Mouse (Mus musculus): ENCODE results near the gene Ifi206. TPM values are rescaled to one million over a fixed set of nuclear protein-coding genes. Genes with fewer than 3 reads are reported as not detected.

Gene Ifi206
- polyA plus RNA-seq, 1 experiment = 0.05 TPM

GRCm38 (mm10) chr1:173441210-173441609, 49.6 kb downstream of the Ifi206 start:
- no peak for TF ChIP-seq CTCF (IDR thresholded peaks at IDR 0.05; ENCODE audit: borderline replicate concordance, extremely low read depth, insufficient read depth, insufficient read length)
- no peak for DNase-seq (ENCODE audit: low read depth)

- TF ChIP-seq CTCF (IDR thresholded peaks at IDR 0.05; ENCODE audit: borderline replicate concordance, extremely low read depth, insufficient read depth, insufficient read length) (no peak), POLR2A (IDR thresholded peaks at IDR 0.05; ENCODE audit: borderline replicate concordance, extremely low read depth, insufficient read depth, insufficient read length, poor library complexity, severe bottlenecking) (no peak)
- DNase-seq (ENCODE audit: low read depth) = no peak
Measured at GRCm38 (mm10) chr1:173440681-173441080, 50.2 kb downstream of the Ifi206 start.

- DNase-seq (ENCODE audit: low read depth) = no peak
- TF ChIP-seq CTCF (IDR thresholded peaks at IDR 0.05; ENCODE audit: borderline replicate concordance, extremely low read depth, insufficient read depth, insufficient read length) = no peak
- TF ChIP-seq POLR2A (IDR thresholded peaks at IDR 0.05; ENCODE audit: borderline replicate concordance, extremely low read depth, insufficient read depth, insufficient read length, poor library complexity, severe bottlenecking) = no peak
Measured at GRCm38 (mm10) chr1:173437161-173437953, 53.5 kb downstream of the Ifi206 start.

- no peak for DNase-seq (ENCODE audit: low read depth)
Measured at GRCm38 (mm10) chr1:173432411-173432810, 58.4 kb downstream of the Ifi206 start.

GRCm38 (mm10) chr1:173429995-173430699, 60.7 kb downstream of the Ifi206 start:
- TF ChIP-seq CTCF (IDR thresholded peaks at IDR 0.05; ENCODE audit: borderline replicate concordance, extremely low read depth, insufficient read depth, insufficient read length) = no peak
- TF ChIP-seq POLR2A (IDR thresholded peaks at IDR 0.05; ENCODE audit: borderline replicate concordance, extremely low read depth, insufficient read depth, insufficient read length, poor library complexity, severe bottlenecking) = no peak
- DNase-seq (ENCODE audit: low read depth) = no peak

More at GRCm38 (mm10) chr1:173432411-173432810, 58.4 kb downstream of the Ifi206 start:
- TF ChIP-seq POLR2A (IDR thresholded peaks at IDR 0.05; ENCODE audit: borderline replicate concordance, extremely low read depth, insufficient read depth, insufficient read length, poor library complexity, severe bottlenecking) = no peak
- no peak for TF ChIP-seq CTCF (IDR thresholded peaks at IDR 0.05; ENCODE audit: borderline replicate concordance, extremely low read depth, insufficient read depth, insufficient read length)

- no peak for TF ChIP-seq POLR2A (IDR thresholded peaks at IDR 0.05; ENCODE audit: borderline replicate concordance, extremely low read depth, insufficient read depth, insufficient read length, poor library complexity, severe bottlenecking)
- TF ChIP-seq CTCF (IDR thresholded peaks at IDR 0.05; ENCODE audit: borderline replicate concordance, extremely low read depth, insufficient read depth, insufficient read length) = no peak
- peak; percentile 8 for DNase-seq (ENCODE audit: low read depth)
Measured at GRCm38 (mm10) chr1:173427385-173427784, 63.5 kb downstream of the Ifi206 start.

- TF ChIP-seq CTCF (IDR thresholded peaks at IDR 0.05; ENCODE audit: borderline replicate concordance, extremely low read depth, insufficient read depth, insufficient read length) (no peak), POLR2A (IDR thresholded peaks at IDR 0.05; ENCODE audit: borderline replicate concordance, extremely low read depth, insufficient read depth, insufficient read length, poor library complexity, severe bottlenecking) (no peak)
- no peak for DNase-seq (ENCODE audit: low read depth)
Measured at GRCm38 (mm10) chr1:173426345-173426744, 64.5 kb downstream of the Ifi206 start.

GRCm38 (mm10) chr1:173420374-173420773, 70.5 kb downstream of the Ifi206 start:
- TF ChIP-seq POLR2A (IDR thresholded peaks at IDR 0.05; ENCODE audit: borderline replicate concordance, extremely low read depth, insufficient read depth, insufficient read length, poor library complexity, severe bottlenecking) = no peak
- no peak for TF ChIP-seq CTCF (IDR thresholded peaks at IDR 0.05; ENCODE audit: borderline replicate concordance, extremely low read depth, insufficient read depth, insufficient read length)
- no peak for DNase-seq (ENCODE audit: low read depth)

GRCm38 (mm10) chr1:173418936-173419621, 71.8 kb downstream of the Ifi206 start:
- TF ChIP-seq CTCF (IDR thresholded peaks at IDR 0.05; ENCODE audit: borderline replicate concordance, extremely low read depth, insufficient read depth, insufficient read length) (no peak), POLR2A (IDR thresholded peaks at IDR 0.05; ENCODE audit: borderline replicate concordance, extremely low read depth, insufficient read depth, insufficient read length, poor library complexity, severe bottlenecking) (no peak)
- DNase-seq (ENCODE audit: low read depth) = no peak

GRCm38 (mm10) chr1:173418516-173418915, 72.3 kb downstream of the Ifi206 start:
- TF ChIP-seq CTCF (IDR thresholded peaks at IDR 0.05; ENCODE audit: borderline replicate concordance, extremely low read depth, insufficient read depth, insufficient read length) (no peak), POLR2A (IDR thresholded peaks at IDR 0.05; ENCODE audit: borderline replicate concordance, extremely low read depth, insufficient read depth, insufficient read length, poor library complexity, severe bottlenecking) (no peak)
- no peak for DNase-seq (ENCODE audit: low read depth)

Other genes with a start within 250 kb of the Ifi206 start
- gene Olfr418, start 225.0 kb downstream of the Ifi206 start, polyA plus RNA-seq (2012; rRNA removed) = not detected in 2 replicates
- gene Mptx2, start 213.3 kb downstream of the Ifi206 start, polyA plus RNA-seq (2012; rRNA removed) = not detected in 2 replicates
- gene Ackr1, start 157.3 kb downstream of the Ifi206 start, polyA plus RNA-seq (2012; rRNA removed) = 87.4 and 106 TPM in 2 replicates
- gene Aim2, start 140.2 kb downstream of the Ifi206 start, polyA plus RNA-seq (2012; rRNA removed) = 3.2 and 5.3 TPM in 2 replicates
- gene Cadm3, start 123.3 kb downstream of the Ifi206 start, polyA plus RNA-seq (2012; rRNA removed) = 282 and 393 TPM in 2 replicates
- gene Ifi214, start 44.9 kb upstream of the Ifi206 start, polyA plus RNA-seq (2012; rRNA removed) = not detected in 2 replicates
- gene Ifi213, start 108.2 kb upstream of the Ifi206 start, polyA plus RNA-seq (2012; rRNA removed) = 0.05 TPM in 1 of 2 replicates, not detected in the other
- 0.04 and 0.05 TPM in 2 replicates for gene Ifi209, start 139.9 kb upstream of the Ifi206 start, polyA plus RNA-seq (2012; rRNA removed)
- not detected in 2 replicates for gene Ifi208, start 182.6 kb upstream of the Ifi206 start, polyA plus RNA-seq (2012; rRNA removed)

Measured in brain, embryonic 14.5 days (tissue).